Mouse (Mus musculus) cortical plate, adult 2 months (tissue): ENCODE measurements at regions not wholly inside any gene's neighbourhood (a gene's known extent, or its start where the extent isn't known, plus 50 kb on each side); places are given as distances from the start of the nearest gene placed in this dataset.
"Not testable (repeated sequence)": the region's sequence is repeated elsewhere in the genome, so short reads cannot be mapped to it uniquely, and the experiment has no call there.

Experiments
- H3K27ac ChIP-seq: fragments of 200-500 bp; 2 replicates; pipeline ENCODE4 v1.5.1; 2012; ENCODE audit warnings: low read length, control low read depth, inconsistent platforms; ENCODE audit not compliant: insufficient read depth
- H3K4me1 ChIP-seq: fragments of 200-500 bp; 2 replicates; pipeline ENCODE4 v1.6.1; 2011; ENCODE audit warnings: low read length; ENCODE audit not compliant: control insufficient read depth, insufficient read depth
- H3K4me3 ChIP-seq: fragments of 200-500 bp; 2 replicates; pipeline ENCODE4 v1.5.1; 2011; ENCODE audit warnings: mild to moderate bottlenecking, low read length, control low read depth; ENCODE audit not compliant: insufficient read depth
- CTCF ChIP-seq: fragments of 200-500 bp; IDR thresholded peaks from 2 replicates; pipeline ENCODE4 v1.5.1; 2011; ENCODE audit warnings: mild to moderate bottlenecking, control low read depth, low read length; ENCODE audit not compliant: insufficient read depth; ENCODE audit errors: extremely low read depth
- POLR2A ChIP-seq: fragments of 200-500 bp; IDR thresholded peaks from 2 replicates; pipeline ENCODE4 v1.6.1; 2011; ENCODE audit warnings: mild to moderate bottlenecking, low read length, control low read depth; ENCODE audit not compliant: insufficient read depth; ENCODE audit errors: extremely low read depth

- H3K4me3 ChIP-seq, H3K27ac ChIP-seq, H3K4me1 ChIP-seq: not testable (repeated sequence)
These were observed 91.7 kb upstream of the Slc22a30 start for GRCm38 (mm10) chr19:8496561-8496960.

GRCm38 (mm10) chr19:8497526-8497925, 92.6 kb upstream of the Slc22a30 start:
- H3K4me3 ChIP-seq, H3K4me1 ChIP-seq, H3K27ac ChIP-seq: not testable (repeated sequence)

- not testable (repeated sequence) for H3K4me1 ChIP-seq, H3K27ac ChIP-seq, H3K4me3 ChIP-seq
These were observed 73.3 kb upstream of the Slc22a8 start for GRCm38 (mm10) chr19:8517721-8518120.

GRCm38 (mm10) chr19:8518273-8518672, 72.8 kb upstream of the Slc22a8 start:
- TF ChIP-seq CTCF (no peak), POLR2A (no peak)
- H3K4me1 ChIP-seq, result no peaks in the 10 kb centered on the region
- no peak overlapping the region for H3K27ac ChIP-seq
- no peak overlapping the region for H3K4me3 ChIP-seq

- not testable (repeated sequence) for H3K4me1 ChIP-seq, H3K4me3 ChIP-seq, H3K27ac ChIP-seq
These were observed 72.1 kb upstream of the Slc22a8 start for GRCm38 (mm10) chr19:8518933-8519332.

- H3K4me3 ChIP-seq, result no peak overlapping the region
- TF ChIP-seq POLR2A, result no peak
- no peak for TF ChIP-seq CTCF
- no peak overlapping the region for H3K27ac ChIP-seq
- H3K4me1 ChIP-seq, result no peaks in the 10 kb centered on the region
These were observed 56.5 kb upstream of the Slc22a8 start for GRCm38 (mm10) chr19:8534597-8534996.

- no peak overlapping the region for H3K27ac ChIP-seq
- no peaks in the 10 kb centered on the region for H3K4me1 ChIP-seq
- no peak overlapping the region for H3K4me3 ChIP-seq
- TF ChIP-seq CTCF (peak; percentile 11; the same call in 1 of the 2 replicates), POLR2A (no peak)
These were observed 55.0 kb upstream of the Slc22a8 start for GRCm38 (mm10) chr19:8536085-8536484.
